Mouse (Mus musculus) midbrain, embryonic 11.5 days (tissue): ENCODE data around the gene Olfr1066. TPM values are rescaled to one million over a fixed set of nuclear protein-coding genes. Genes with fewer than 3 reads are reported as not detected.
A peak's percentile ranks its signal among the peaks of the same experiment; 100 is the strongest.
"Not testable (repeated sequence)": the region's sequence is repeated elsewhere in the genome, so short reads cannot be mapped to it uniquely, and the experiment has no call there.

Experiments
- ATAC-seq: fragments of 200-750 bp; cut with Nextera tagmentation; 2 replicates; pipeline ENCODE4 v1.8.0; 2017; ENCODE audit warnings: moderate TSS enrichment, moderate library complexity; ENCODE audit not compliant: low FRiP score
- DNase-seq: peaks from one replicate; pipeline ENCODE4 v3.0.0; 2015; ENCODE audit warnings: low spot score; ENCODE audit errors: missing footprints
- H3K27ac ChIP-seq: fragments of 300-500 bp; sonication (generic); 2 replicates; pipeline ENCODE4 v1.5.1; 2014; ENCODE audit warnings: low read depth, low read length
- H3K27me3 ChIP-seq: fragments of 300-500 bp; sonication (generic); 2 replicates; pipeline ENCODE4 v1.6.1; 2014; ENCODE audit warnings: mild to moderate bottlenecking, low read length, moderate library complexity, mixed read lengths; ENCODE audit not compliant: control insufficient read depth, insufficient read depth
- H3K36me3 ChIP-seq: fragments of 300-500 bp; sonication (generic); 2 replicates; pipeline ENCODE4 v1.6.1; 2014; ENCODE audit warnings: mild to moderate bottlenecking, low read length, moderate library complexity, mixed read lengths; ENCODE audit not compliant: control insufficient read depth, insufficient read depth
- H3K4me1 ChIP-seq: fragments of 300-500 bp; sonication (generic); 2 replicates; pipeline ENCODE4 v1.6.1; 2014; ENCODE audit warnings: low read length; ENCODE audit not compliant: control insufficient read depth, insufficient read depth
- H3K4me2 ChIP-seq: fragments of 300-500 bp; sonication (generic); 2 replicates; pipeline ENCODE4 v1.6.1; 2014; ENCODE audit warnings: mild to moderate bottlenecking, moderate library complexity
- H3K4me3 ChIP-seq: fragments of 300-500 bp; sonication (generic); 2 replicates; pipeline ENCODE4 v1.5.1; 2014; ENCODE audit warnings: low read depth, low read length
- H3K9ac ChIP-seq: fragments of 300-500 bp; sonication (generic); 2 replicates; pipeline ENCODE4 v1.6.1; 2014; ENCODE audit warnings: low read length
- H3K9me3 ChIP-seq: fragments of 300-500 bp; sonication (generic); 2 replicates; pipeline ENCODE4 v1.6.1; 2016; ENCODE audit warnings: low read length; ENCODE audit not compliant: control insufficient read depth
- WGBS: fragments of 180-500 bp; shearing (Covaris S2); extraction: QIAGEN DNeasy Blood & Tissue Kit; methylation state at CpG from one replicate; pipeline ENCODE4 v1.1.7; 2014; 5-methylcytosine and 5-hydroxymethylcytosine counted together
- polyA plus RNA-seq: library from polyadenylated mRNA; unstranded; fragments of >200 nt; fragmentation: Nextera tagmentation; extraction: Ambion mirVana; gene quantifications from 2 replicates; pipeline ENCODE4 v1.2.1, GENCODE M21; 2014

Olfr1066 gene
- polyA plus RNA-seq = not detected in 2 replicates

GRCm38 (mm10) chr2:86456169-86456568, at the start of gene Olfr1066:
Gene Olfr1066, minus strand, starts transcription at chr2:86456269.
- Histone ChIP-seq H3K9ac (no peak within 1 kb of the TSS), H3K4me1 (no peaks in the 10 kb centered on the region), H3K4me3 (no peak within 1 kb of the TSS), H3K36me3 (no peaks in the 10 kb centered on the region), H3K9me3 (no peaks in the 10 kb centered on the region), H3K27me3 (no peaks in the 10 kb centered on the region), H3K27ac (no peak within 1 kb of the TSS), H3K4me2 (no peak within 1 kb of the TSS)
- DNase-seq (no peak), ATAC-seq (no peak)
- 90% methylated on average over 1 of the region's 1 CpGs for WGBS

- Histone ChIP-seq H3K27ac (no peak within 1 kb of the TSS), H3K4me3 (no peak within 1 kb of the TSS), H3K4me2 (no peak within 1 kb of the TSS), H3K9me3 (no peaks in the 10 kb centered on the region), H3K9ac (no peak within 1 kb of the TSS), H3K27me3 (no peaks in the 10 kb centered on the region), H3K36me3 (no peaks in the 10 kb centered on the region), H3K4me1 (no peaks in the 10 kb centered on the region)
- DNase-seq = no peak
- no peak for ATAC-seq
- WGBS = 66% methylated on average over 1 of the region's 1 CpGs
Measured at GRCm38 (mm10) chr2:86487286-86487685, 31.2 kb upstream of the Olfr1066 start, which contains the start of gene Olfr228. Gene Olfr228, minus strand, starts transcription at chr2:86487386.

GRCm38 (mm10) chr2:86464442-86465109, 8.5 kb upstream of the Olfr1066 start:
- no peak overlapping the region for H3K9ac ChIP-seq
- ATAC-seq (peak; percentile 85), DNase-seq (peak; percentile 93)
- H3K27ac ChIP-seq = no peak overlapping the region
- 42% methylated on average over 10 of the region's 10 CpGs for WGBS
- no peaks in the 10 kb centered on the region for H3K27me3 ChIP-seq
- no peak overlapping the region for H3K4me3 ChIP-seq
- no peaks in the 10 kb centered on the region for H3K9me3 ChIP-seq
- H3K4me1 ChIP-seq = no peaks in the 10 kb centered on the region
- H3K36me3 ChIP-seq = no peaks in the 10 kb centered on the region
- H3K4me2 ChIP-seq = no peak overlapping the region

- Histone ChIP-seq H3K4me3 (no peak overlapping the region), H3K27me3 (no peaks in the 10 kb centered on the region), H3K4me2 (no peak overlapping the region), H3K9ac (no peak overlapping the region), H3K36me3 (no peaks in the 10 kb centered on the region), H3K27ac (no peak overlapping the region), H3K4me1 (no peaks in the 10 kb centered on the region), H3K9me3 (no peaks in the 10 kb centered on the region)
- ATAC-seq (no peak), DNase-seq (no peak)
- WGBS = 89% methylated on average over 1 of the region's 1 CpGs
Measured at GRCm38 (mm10) chr2:86460434-86460833, 4.4 kb upstream of the Olfr1066 start.

- DNase-seq, ATAC-seq, H3K4me1 ChIP-seq, H3K9me3 ChIP-seq, H3K4me3 ChIP-seq, H3K27ac ChIP-seq, H3K36me3 ChIP-seq, H3K27me3 ChIP-seq, H3K9ac ChIP-seq, H3K4me2 ChIP-seq: not testable (repeated sequence)
- no CpG with 5 or more reads among the region's 1 CpGs for WGBS
Measured at GRCm38 (mm10) chr2:86450491-86450890, 5.6 kb downstream of the Olfr1066 start, which contains the start of gene Olfr1065. Gene Olfr1065, minus strand, starts transcription at chr2:86450591.

- 47% methylated on average over 1 of the region's 1 CpGs for WGBS
- not testable (repeated sequence) for DNase-seq, H3K4me1 ChIP-seq, H3K9ac ChIP-seq, H3K4me2 ChIP-seq, H3K27me3 ChIP-seq, H3K9me3 ChIP-seq, H3K36me3 ChIP-seq, ATAC-seq, H3K4me3 ChIP-seq, H3K27ac ChIP-seq
Measured at GRCm38 (mm10) chr2:86442101-86442500, 14.0 kb downstream of the Olfr1066 start.

- not testable (repeated sequence) for H3K27ac ChIP-seq, ATAC-seq, H3K4me3 ChIP-seq, H3K4me2 ChIP-seq, H3K4me1 ChIP-seq, H3K9me3 ChIP-seq, H3K9ac ChIP-seq, DNase-seq, H3K36me3 ChIP-seq, H3K27me3 ChIP-seq
- WGBS = 87% methylated on average over 8 of the region's 8 CpGs
Measured at GRCm38 (mm10) chr2:86428511-86428910, 27.6 kb downstream of the Olfr1066 start.

- not testable (repeated sequence) for H3K9me3 ChIP-seq, H3K27ac ChIP-seq, DNase-seq, ATAC-seq, H3K9ac ChIP-seq, H3K4me1 ChIP-seq, H3K4me2 ChIP-seq, H3K27me3 ChIP-seq, H3K4me3 ChIP-seq, H3K36me3 ChIP-seq
Measured at GRCm38 (mm10) chr2:86426649-86427048, 29.4 kb downstream of the Olfr1066 start, which contains the start of gene Olfr1062. Gene Olfr1062, minus strand, starts transcription at chr2:86426749.

GRCm38 (mm10) chr2:86413950-86414349, 42.1 kb downstream of the Olfr1066 start, which contains the start of gene Olfr1061:
Gene Olfr1061, minus strand, starts transcription at chr2:86414050.
- H3K9me3 ChIP-seq = no peaks in the 10 kb centered on the region
- H3K4me1 ChIP-seq = no peaks in the 10 kb centered on the region
- no peak within 1 kb of the TSS for H3K9ac ChIP-seq
- DNase-seq (no peak), ATAC-seq (no peak)
- no peak within 1 kb of the TSS for H3K4me3 ChIP-seq
- no peaks in the 10 kb centered on the region for H3K27me3 ChIP-seq
- no peaks in the 10 kb centered on the region for H3K36me3 ChIP-seq
- H3K4me2 ChIP-seq = no peak within 1 kb of the TSS
- H3K27ac ChIP-seq = no peak within 1 kb of the TSS
- 88% methylated on average over 1 of the region's 1 CpGs for WGBS
